Mouse (Mus musculus): ENCODE results near the gene Bmi1.

The Bmi1 gene

DNA sequence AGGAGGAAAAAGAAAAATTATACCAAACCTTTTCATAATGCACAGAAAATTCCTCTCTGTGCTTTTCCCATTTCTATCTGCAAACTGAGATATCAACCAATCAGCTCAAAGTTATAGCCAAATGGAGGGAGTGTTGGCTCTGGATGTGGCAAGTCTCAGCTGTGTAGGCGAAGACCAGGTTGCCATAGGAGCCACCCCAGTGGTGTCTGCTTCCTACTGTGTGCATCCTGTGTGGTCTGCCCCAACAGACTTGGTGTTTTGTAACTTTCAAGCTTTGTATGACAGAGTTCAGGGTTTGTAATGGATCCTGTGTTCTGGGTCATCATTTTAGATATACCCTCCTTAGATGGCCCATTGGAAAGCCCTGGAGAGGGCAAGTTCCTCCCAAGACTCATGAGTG, 47.6 kb downstream of the Bmi1 start:
- no peak for DNase-seq (ENCODE audit: low spot score in 2 of 2)

- no peak for DNase-seq (ENCODE audit: low spot score in 2 of 2)
Observed at GRCm38 (mm10) chr2:18725880-18726279, 49.1 kb downstream of the Bmi1 start.

DNA sequence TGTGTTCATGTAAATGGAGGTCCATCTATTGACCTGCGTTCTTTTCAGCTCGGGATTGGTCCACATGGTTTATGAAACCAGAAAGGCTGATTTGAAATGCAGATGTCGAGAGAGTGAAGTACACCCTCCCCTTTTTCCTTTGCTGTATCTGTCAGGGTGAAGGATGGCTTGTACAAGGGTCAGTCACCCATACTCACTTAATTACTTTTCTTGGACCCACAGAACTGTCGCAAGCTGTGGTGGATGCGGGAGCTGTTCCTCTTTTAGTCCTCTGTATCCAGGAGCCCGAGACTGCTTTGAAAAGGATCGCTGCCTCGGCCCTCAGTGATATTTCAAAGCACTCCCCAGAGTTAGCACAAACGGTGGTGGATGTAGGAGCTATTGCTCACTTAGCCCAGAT, 54.9 kb downstream of the Bmi1 start:
- no peak for DNase-seq (ENCODE audit: low spot score in 2 of 2)

- no peak for DNase-seq (ENCODE audit: low spot score in 2 of 2)
Observed at GRCm38 (mm10) chr2:18734394-18735127, 57.7 kb downstream of the Bmi1 start.
